Mouse (Mus musculus): ENCODE measurements around the gene Sppl3. TPM values are rescaled to one million over a fixed set of nuclear protein-coding genes. Genes with fewer than 3 reads are reported as not detected.
A peak's percentile ranks its signal among the peaks of the same experiment; 100 is the strongest.

The Sppl3 gene
- polyA plus RNA-seq, 1 experiment = 69.2 TPM

- peak overlapping the region; percentile 83 for H3K27ac ChIP-seq (ENCODE audit: insufficient read depth, low read length)
These were observed 38.8 kb downstream of the Sppl3 start for GRCm38 (mm10) chr5:115049692-115050091.

GRCm38 (mm10) chr5:115050776-115051175 lies 39.8 kb downstream of the Sppl3 start:
- no peak overlapping the region for H3K27ac ChIP-seq (ENCODE audit: insufficient read depth, low read length)
- H3K9me3 ChIP-seq (replicated peaks; ENCODE audit: control insufficient read depth, insufficient read depth, low read length, poor library complexity, severe bottlenecking) = no peaks in the 10 kb centered on the region
- H3K4me1 ChIP-seq (ENCODE audit: control insufficient read depth, insufficient read depth, low read length) = peaks cover 7% of the 10 kb centered on the region
- no peak for TF ChIP-seq POLR2A (IDR thresholded peaks at IDR 0.05; ENCODE audit: insufficient read depth, low read length)
- H3K9ac ChIP-seq (ENCODE audit: low read depth, poor library complexity, severe bottlenecking) = no peak overlapping the region
- no peaks in the 10 kb centered on the region for H3K36me3 ChIP-seq (ENCODE audit: control insufficient read depth, insufficient read depth, low read length, poor library complexity, severe bottlenecking)
- no peaks in the 10 kb centered on the region for H3K27me3 ChIP-seq (ENCODE audit: control insufficient read depth, insufficient read depth, low read length, poor library complexity, severe bottlenecking)
- H3K4me3 ChIP-seq (ENCODE audit: low read depth, low read length) = no peak overlapping the region

More at GRCm38 (mm10) chr5:115049692-115050091, 38.8 kb downstream of the Sppl3 start:
- Histone ChIP-seq H3K4me3 (ENCODE audit: low read depth, low read length) (no peak overlapping the region), H3K9me3 (replicated peaks; ENCODE audit: control insufficient read depth, insufficient read depth, low read length, poor library complexity, severe bottlenecking) (no peaks in the 10 kb centered on the region), H3K36me3 (ENCODE audit: control insufficient read depth, insufficient read depth, low read length, poor library complexity, severe bottlenecking) (no peaks in the 10 kb centered on the region), H3K27me3 (ENCODE audit: control insufficient read depth, insufficient read depth, low read length, poor library complexity, severe bottlenecking) (no peaks in the 10 kb centered on the region), H3K9ac (ENCODE audit: low read depth, poor library complexity, severe bottlenecking) (no peak overlapping the region), H3K4me1 (ENCODE audit: control insufficient read depth, insufficient read depth, low read length) (peaks cover 7% of the 10 kb centered on the region)
- TF ChIP-seq POLR2A (IDR thresholded peaks at IDR 0.05; ENCODE audit: insufficient read depth, low read length) = no peak
- no peak for TF ChIP-seq CTCF (IDR thresholded peaks at IDR 0.05; ENCODE audit: low read depth, low read length)
- TF ChIP-seq EP300 (IDR thresholded peaks at IDR 0.05; ENCODE audit: insufficient read depth, low read depth, low read length) = no peak

GRCm38 (mm10) chr5:115052546-115052945 lies 41.6 kb downstream of the Sppl3 start:
- peaks cover 7% of the 10 kb centered on the region for H3K4me1 ChIP-seq (ENCODE audit: control insufficient read depth, insufficient read depth, low read length)
- H3K9ac ChIP-seq (ENCODE audit: low read depth, poor library complexity, severe bottlenecking) = no peak overlapping the region
- TF ChIP-seq CTCF (IDR thresholded peaks at IDR 0.05; ENCODE audit: low read depth, low read length) (no peak), POLR2A (IDR thresholded peaks at IDR 0.05; ENCODE audit: insufficient read depth, low read length) (no peak), EP300 (IDR thresholded peaks at IDR 0.05; ENCODE audit: insufficient read depth, low read depth, low read length) (no peak)
- no peaks in the 10 kb centered on the region for H3K36me3 ChIP-seq (ENCODE audit: control insufficient read depth, insufficient read depth, low read length, poor library complexity, severe bottlenecking)
- H3K9me3 ChIP-seq (replicated peaks; ENCODE audit: control insufficient read depth, insufficient read depth, low read length, poor library complexity, severe bottlenecking) = no peaks in the 10 kb centered on the region
- H3K27ac ChIP-seq (ENCODE audit: insufficient read depth, low read length) = no peak overlapping the region
- no peak overlapping the region for H3K4me3 ChIP-seq (ENCODE audit: low read depth, low read length)
- no peaks in the 10 kb centered on the region for H3K27me3 ChIP-seq (ENCODE audit: control insufficient read depth, insufficient read depth, low read length, poor library complexity, severe bottlenecking)

GRCm38 (mm10) chr5:115053791-115054396 lies 43.0 kb downstream of the Sppl3 start:
- Histone ChIP-seq H3K27me3 (ENCODE audit: control insufficient read depth, insufficient read depth, low read length, poor library complexity, severe bottlenecking) (no peaks in the 10 kb centered on the region), H3K9ac (ENCODE audit: low read depth, poor library complexity, severe bottlenecking) (no peak overlapping the region), H3K36me3 (ENCODE audit: control insufficient read depth, insufficient read depth, low read length, poor library complexity, severe bottlenecking) (no peaks in the 10 kb centered on the region), H3K4me3 (ENCODE audit: low read depth, low read length) (peak overlapping the region; percentile 13; the same call in 1 of the 2 replicates), H3K27ac (ENCODE audit: insufficient read depth, low read length) (no peak overlapping the region), H3K4me1 (ENCODE audit: control insufficient read depth, insufficient read depth, low read length) (peaks cover 5% of the 10 kb centered on the region), H3K9me3 (replicated peaks; ENCODE audit: control insufficient read depth, insufficient read depth, low read length, poor library complexity, severe bottlenecking) (no peaks in the 10 kb centered on the region)
- no peak for TF ChIP-seq POLR2A (IDR thresholded peaks at IDR 0.05; ENCODE audit: insufficient read depth, low read length)
- no peak for TF ChIP-seq CTCF (IDR thresholded peaks at IDR 0.05; ENCODE audit: low read depth, low read length)
- TF ChIP-seq EP300 (IDR thresholded peaks at IDR 0.05; ENCODE audit: insufficient read depth, low read depth, low read length) = no peak

- Histone ChIP-seq H3K4me1 (ENCODE audit: control insufficient read depth, insufficient read depth, low read length) (peaks cover 3% of the 10 kb centered on the region), H3K27ac (ENCODE audit: insufficient read depth, low read length) (no peak overlapping the region), H3K4me3 (ENCODE audit: low read depth, low read length) (no peak overlapping the region), H3K9ac (ENCODE audit: low read depth, poor library complexity, severe bottlenecking) (no peak overlapping the region), H3K36me3 (ENCODE audit: control insufficient read depth, insufficient read depth, low read length, poor library complexity, severe bottlenecking) (no peaks in the 10 kb centered on the region), H3K9me3 (replicated peaks; ENCODE audit: control insufficient read depth, insufficient read depth, low read length, poor library complexity, severe bottlenecking) (no peaks in the 10 kb centered on the region), H3K27me3 (ENCODE audit: control insufficient read depth, insufficient read depth, low read length, poor library complexity, severe bottlenecking) (no peaks in the 10 kb centered on the region)
- TF ChIP-seq POLR2A (IDR thresholded peaks at IDR 0.05; ENCODE audit: insufficient read depth, low read length) (no peak), CTCF (IDR thresholded peaks at IDR 0.05; ENCODE audit: low read depth, low read length) (no peak)
These were observed 44.5 kb downstream of the Sppl3 start for GRCm38 (mm10) chr5:115055418-115055817.

GRCm38 (mm10) chr5:115057153-115057552 lies 46.2 kb downstream of the Sppl3 start:
- H3K27me3 ChIP-seq (ENCODE audit: control insufficient read depth, insufficient read depth, low read length, poor library complexity, severe bottlenecking) = no peaks in the 10 kb centered on the region
- H3K9me3 ChIP-seq (replicated peaks; ENCODE audit: control insufficient read depth, insufficient read depth, low read length, poor library complexity, severe bottlenecking) = no peaks in the 10 kb centered on the region
- H3K4me1 ChIP-seq (ENCODE audit: control insufficient read depth, insufficient read depth, low read length) = peaks cover 2% of the 10 kb centered on the region
- 0 out of 2 replicates have a peak, but pooled peaks cover 3% of the 10 kb centered on the region for H3K36me3 ChIP-seq (ENCODE audit: control insufficient read depth, insufficient read depth, low read length, poor library complexity, severe bottlenecking)
- TF ChIP-seq EP300 (IDR thresholded peaks at IDR 0.05; ENCODE audit: insufficient read depth, low read depth, low read length) = no peak
- TF ChIP-seq POLR2A (IDR thresholded peaks at IDR 0.05; ENCODE audit: insufficient read depth, low read length) = no peak
- no peak for TF ChIP-seq CTCF (IDR thresholded peaks at IDR 0.05; ENCODE audit: low read depth, low read length)
- no peak overlapping the region for H3K27ac ChIP-seq (ENCODE audit: insufficient read depth, low read length)
- no peak overlapping the region for H3K4me3 ChIP-seq (ENCODE audit: low read depth, low read length)
- H3K9ac ChIP-seq (ENCODE audit: low read depth, poor library complexity, severe bottlenecking) = no peak overlapping the region

Measured in ES-Bruce4 (cell line).